Mouse (Mus musculus): Measurements from ENCODE around the gene Stxbp6. TPM values are rescaled to one million over a fixed set of nuclear protein-coding genes. Genes with fewer than 3 reads are reported as not detected.

Stxbp6 gene
- total and polyA plus RNA-seq, 3 experiments, result not detected

GRCm38 (mm10) chr12:44835879-44836467 is 238.5 kb downstream of the Stxbp6 start:
- Histone ChIP-seq H3K4me1 (ENCODE audit: control insufficient read depth in 1 of 2, insufficient read depth in 2 of 2, low read length in 2 of 2) (no peaks in the 10 kb centered on the region), H3K79me2 (ENCODE audit: control insufficient read depth, insufficient read depth, low read length, poor library complexity) (no peaks in the 10 kb centered on the region), H3K27ac (ENCODE audit: control insufficient read depth, low read depth, low read length) (no peak overlapping the region), H3K9me3 (replicated peaks; ENCODE audit: insufficient read depth, low read length) (no peaks in the 10 kb centered on the region), H3K36me3 (ENCODE audit: control insufficient read depth in 1 of 2, insufficient read depth in 2 of 2, low read length in 2 of 2) (no peaks in the 10 kb centered on the region), H3K9ac (ENCODE audit: control insufficient read depth, low read depth, low read length, poor library complexity, severe bottlenecking) (no peak overlapping the region), H3K4me3 (ENCODE audit: control insufficient read depth in 1 of 2, insufficient read depth in 1 of 2, low read depth in 2 of 2, low read length in 2 of 2) (no peak overlapping the region), H3K27me3 (ENCODE audit: control insufficient read depth in 1 of 2, insufficient read depth in 2 of 2, low read length in 2 of 2) (no peaks in the 10 kb centered on the region; a peak in 1 of 4 replicates)
- DNase-seq (ENCODE audit: low read depth, low spot score), result no peak
- TF ChIP-seq ELF1 (IDR thresholded peaks at IDR 0.05; ENCODE audit: low read depth, low read length) (no peak), TAL1 (IDR thresholded peaks at IDR 0.05; ENCODE audit: low read length) (no peak), USF2 (IDR thresholded peaks at IDR 0.05; ENCODE audit: borderline replicate concordance in 1 of 2, insufficient read depth in 1 of 2, low read depth in 1 of 2, low read length in 2 of 2) (no peak), CHD1 (IDR thresholded peaks at IDR 0.05; ENCODE audit: low read depth, low read length) (no peak), TBP (IDR thresholded peaks at IDR 0.05; ENCODE audit: low read depth, low read length) (no peak), ZMIZ1 (IDR thresholded peaks at IDR 0.05; ENCODE audit: low read depth, low read length) (no peak), JUND (IDR thresholded peaks at IDR 0.05; ENCODE audit: low read depth, low read length) (no peak), MAX (IDR thresholded peaks at IDR 0.05; ENCODE audit: low read length) (no peak), ZKSCAN1 (IDR thresholded peaks at IDR 0.05; ENCODE audit: low read depth, low read length) (no peak), RAD21 (IDR thresholded peaks at IDR 0.05; ENCODE audit: low read depth, low read length) (no peak), HCFC1 (IDR thresholded peaks at IDR 0.05; ENCODE audit: low read depth, low read length) (no peak), KAT2A (conservative IDR thresholded peaks at IDR 0.05; ENCODE audit: low read depth, low read length) (no peak), UBTF (IDR thresholded peaks at IDR 0.05; ENCODE audit: borderline replicate concordance, insufficient read depth, low read depth, low read length) (no peak), BHLHE40 (IDR thresholded peaks at IDR 0.05; ENCODE audit: borderline replicate concordance, low read depth, low read length) (no peak), NRF1 (IDR thresholded peaks at IDR 0.05; ENCODE audit: insufficient read depth, low read depth, low read length, poor library complexity, severe bottlenecking) (no peak), TCF12 (IDR thresholded peaks at IDR 0.05; ENCODE audit: low read depth, low read length) (no peak), SIN3A (IDR thresholded peaks at IDR 0.05; ENCODE audit: low read length) (no peak), GATA1 (IDR thresholded peaks at IDR 0.05; ENCODE audit: low read depth, low read length) (no peak), USF1 (IDR thresholded peaks at IDR 0.05; ENCODE audit: low read depth, low read length) (no peak), POLR2AphosphoS5 (IDR thresholded peaks at IDR 0.05; ENCODE audit: borderline replicate concordance, low read depth, low read length) (no peak)

DNA sequence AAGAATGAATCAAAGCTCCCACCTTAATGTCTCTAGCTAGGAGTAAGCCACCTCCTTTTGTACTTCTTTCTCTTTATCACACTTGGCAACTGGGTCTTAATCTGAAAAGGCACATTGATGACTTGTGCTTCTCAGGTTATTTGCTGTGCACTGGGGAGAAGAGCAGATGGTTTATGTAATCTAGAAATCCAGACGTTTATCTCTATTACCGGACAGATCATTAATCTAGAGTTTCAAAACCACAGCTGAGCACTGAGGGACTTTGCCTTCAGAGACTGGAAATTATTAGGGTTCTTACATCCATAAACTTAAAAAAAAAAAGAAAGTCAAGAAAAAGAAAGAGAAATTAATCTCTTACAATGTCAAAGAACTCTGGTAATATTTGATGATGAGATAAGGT is 262.6 kb downstream of the Stxbp6 start:
- no peaks in the 10 kb centered on the region for H3K79me2 ChIP-seq (ENCODE audit: control insufficient read depth, insufficient read depth, low read length, poor library complexity)
- no peak for DNase-seq (ENCODE audit: low read depth, low spot score)
- TF ChIP-seq ZKSCAN1 (IDR thresholded peaks at IDR 0.05; ENCODE audit: low read depth, low read length) (no peak), USF1 (IDR thresholded peaks at IDR 0.05; ENCODE audit: low read depth, low read length) (no peak), EP300 (IDR thresholded peaks at IDR 0.05; ENCODE audit: low read depth in 1 of 2, low read length in 2 of 2) (no peak), USF2 (IDR thresholded peaks at IDR 0.05; ENCODE audit: borderline replicate concordance in 1 of 2, insufficient read depth in 1 of 2, low read depth in 1 of 2, low read length in 2 of 2) (no peak), CHD1 (IDR thresholded peaks at IDR 0.05; ENCODE audit: low read depth, low read length) (no peak)
- H3K4me3 ChIP-seq (ENCODE audit: control insufficient read depth in 1 of 2, insufficient read depth in 1 of 2, low read depth in 2 of 2, low read length in 2 of 2), result no peak overlapping the region
- no peak overlapping the region for H3K9ac ChIP-seq (ENCODE audit: control insufficient read depth, low read depth, low read length, poor library complexity, severe bottlenecking)
- no peak overlapping the region for H3K27ac ChIP-seq (ENCODE audit: control insufficient read depth, low read depth, low read length)
- no peaks in the 10 kb centered on the region for H3K4me1 ChIP-seq (ENCODE audit: control insufficient read depth in 1 of 2, insufficient read depth in 2 of 2, low read length in 2 of 2)
- no peaks in the 10 kb centered on the region for H3K9me3 ChIP-seq (replicated peaks; ENCODE audit: insufficient read depth, low read length)
- H3K36me3 ChIP-seq (ENCODE audit: control insufficient read depth in 1 of 2, insufficient read depth in 2 of 2, low read length in 2 of 2), result no peaks in the 10 kb centered on the region
- H3K27me3 ChIP-seq (ENCODE audit: control insufficient read depth in 1 of 2, insufficient read depth in 2 of 2, low read length in 2 of 2), result no peaks in the 10 kb centered on the region
